In the genomic region with DNA sequence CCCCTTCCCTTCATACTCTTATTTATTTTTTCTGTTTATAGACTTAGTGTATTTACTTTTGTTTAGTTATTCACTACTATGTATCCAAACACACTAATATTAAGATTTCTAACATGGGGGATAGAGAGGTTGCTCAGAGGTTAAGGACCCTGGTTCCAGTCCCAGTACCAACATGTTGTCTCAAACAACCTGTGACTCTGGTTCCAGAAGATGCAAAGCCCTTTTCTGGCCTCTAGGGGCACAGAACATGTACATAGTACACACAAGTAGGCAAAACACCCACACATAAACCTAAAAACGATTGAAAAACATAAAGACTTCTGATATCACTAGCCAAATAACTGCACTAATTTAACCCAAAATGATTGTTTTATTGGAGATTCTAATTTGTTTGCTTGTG, we compare ENCODE assay signal across 12 mouse cellular contexts. TPM values are rescaled to one million over a fixed set of nuclear protein-coding genes. Genes with fewer than 3 reads are reported as not detected.
DNase-seq lines count a peak whose midpoint lies in the region; ATAC-seq and TF ChIP-seq lines count a peak whose summit lies in the region.
"Had no signal": no experiment of that assay in that cellular context is flagged by ENCODE, and none has a peak within 500 bp of the region (broad histone marks: within the 10 kb centered on the region; RNA-seq: fewer than 3 reads in every experiment).

No protein-coding gene starts in this region.

- 46% methylated on average over 1 of the region's 1 CpGs for WGBS in heart, postnatal 0 days
- WGBS in thymus, adult 2 months, result 33% methylated on average over 1 of the region's 1 CpGs

- H3K27me3 ChIP-seq in heart, postnatal 0 days (ENCODE audit: control insufficient read depth, insufficient read depth, low read length), result no peaks in the 10 kb centered on the region
- no peaks in the 10 kb centered on the region for H3K27me3 ChIP-seq in thymus, adult 2 months (ENCODE audit: control insufficient read depth, insufficient read depth, low read length)
- H3K27me3 ChIP-seq: limb, embryonic 13.5 days; stomach, embryonic 15.5 days had no signal

- peaks cover 4% of the 10 kb centered on the region; the same call in 1 of the 2 replicates for H3K4me1 ChIP-seq in heart, postnatal 0 days (ENCODE audit: control insufficient read depth, insufficient read depth)
- H3K4me1 ChIP-seq in thymus, adult 2 months (replicated peaks; ENCODE audit: control insufficient read depth, insufficient read depth, low read length), result peaks cover 5% of the 10 kb centered on the region; the same call in 1 of the 2 replicates
- H3K4me1 ChIP-seq in bone marrow macrophage, adult 2 months (ENCODE audit: control insufficient read depth, insufficient read depth, low read length), result peaks cover 32% of the 10 kb centered on the region
- H3K4me1 ChIP-seq: stomach, embryonic 15.5 days had no signal

- no peak overlapping the region for H3K4me2 ChIP-seq in heart, postnatal 0 days (ENCODE audit: low read depth, low read length)
- H3K4me2 ChIP-seq: limb, embryonic 13.5 days; stomach, embryonic 15.5 days had no signal

- no peak for TF ChIP-seq EP300 in heart, postnatal 0 days (IDR thresholded peaks at IDR 0.05; ENCODE audit: low read depth)

- DNase-seq in heart, postnatal 0 days (ENCODE audit: low spot score), result no peak
- no peak for DNase-seq in heart, adult 18-20 months
- DNase-seq in thymus, adult 2 months, result peak; percentile 17
- no peak for DNase-seq in thymus, adult 18-20 months
- no peak for DNase-seq in testis, postnatal 14 days (ENCODE audit: low spot score)
- no peak for DNase-seq in adrenal gland, postnatal 4 days (ENCODE audit: low spot score in 2 of 2)
- DNase-seq in gastrocnemius, postnatal 4 days (ENCODE audit: low spot score in 2 of 2), result no peak
- DNase-seq: kidney, postnatal 4 days had no signal

- TF ChIP-seq POLR2A in thymus, adult 2 months (IDR thresholded peaks at IDR 0.05; ENCODE audit: control insufficient read depth, extremely low read depth, insufficient read depth, low read length, poor library complexity), result no peak
- TF ChIP-seq POLR2A in bone marrow macrophage, adult 2 months (IDR thresholded peaks at IDR 0.05; ENCODE audit: borderline replicate concordance, low read depth, low read length), result no peak

- peak; percentile 38 for TF ChIP-seq CTCF in heart, postnatal 0 days (IDR thresholded peaks at IDR 0.05; ENCODE audit: low read depth)
- no peak for TF ChIP-seq CTCF in thymus, adult 2 months (IDR thresholded peaks at IDR 0.05; ENCODE audit: borderline replicate concordance, control insufficient read depth, extremely low read depth, insufficient read depth, low read length, poor library complexity)
- TF ChIP-seq CTCF in bone marrow macrophage, adult 2 months (IDR thresholded peaks at IDR 0.05; ENCODE audit: low read depth, low read length), result no peak

- no peak overlapping the region for H3K27ac ChIP-seq in heart, postnatal 0 days (ENCODE audit: low read depth)
- no peak overlapping the region for H3K27ac ChIP-seq in thymus, adult 2 months (ENCODE audit: control insufficient read depth, insufficient read depth, low read length)
- H3K27ac ChIP-seq in bone marrow macrophage, adult 2 months (ENCODE audit: insufficient read depth, low read depth, low read length), result peak overlapping the region; percentile 73
- H3K27ac ChIP-seq: limb, embryonic 13.5 days; midbrain, embryonic 10.5 days; stomach, embryonic 15.5 days had no signal

- H3K9ac ChIP-seq in heart, postnatal 0 days (replicated peaks; ENCODE audit: low read depth, low read length), result no peak overlapping the region
- H3K9ac ChIP-seq: limb, embryonic 13.5 days; stomach, embryonic 15.5 days had no signal

- no peaks in the 10 kb centered on the region for H3K9me3 ChIP-seq in heart, postnatal 0 days (replicated peaks; ENCODE audit: control insufficient read depth, low read length)
- H3K9me3 ChIP-seq: limb, embryonic 13.5 days; midbrain, embryonic 10.5 days; stomach, embryonic 15.5 days had no signal

- H3K36me3 ChIP-seq in heart, postnatal 0 days (replicated peaks; ENCODE audit: control insufficient read depth, insufficient read depth, low read length), result no peaks in the 10 kb centered on the region
- no peaks in the 10 kb centered on the region for H3K36me3 ChIP-seq in thymus, adult 2 months (ENCODE audit: control insufficient read depth, insufficient read depth, low read length)
- H3K36me3 ChIP-seq: limb, embryonic 13.5 days; midbrain, embryonic 10.5 days; stomach, embryonic 15.5 days had no signal

- ATAC-seq in heart, postnatal 0 days (ENCODE audit: insufficient read depth, low read depth), result no peak

- H3K4me3 ChIP-seq in heart, postnatal 0 days (ENCODE audit: low read depth, low read length), result no peak overlapping the region
- H3K4me3 ChIP-seq in thymus, adult 2 months (ENCODE audit: control insufficient read depth, insufficient read depth, low read length), result no peak overlapping the region
- H3K4me3 ChIP-seq in bone marrow macrophage, adult 2 months (ENCODE audit: insufficient read depth, low read length), result no peak overlapping the region
- H3K4me3 ChIP-seq: limb, embryonic 13.5 days; midbrain, embryonic 10.5 days; stomach, embryonic 15.5 days had no signal

RNA-seq across cellular contexts. Expression of gene Eid1, which starts 2.0 kb away (rescaled TPM):
- 70.4 and 83.6 TPM in 2 replicates for total RNA-seq in heart, postnatal 0 days (2014; rRNA removed; ENCODE audit: low replicate concordance)
- polyA plus RNA-seq in heart, postnatal 0 days (2015; fragmentation: Nextera tagmentation; extraction: Ambion mirVana), result 80.7 and 87.4 TPM in 2 replicates
- 10 to 100 TPM; 48.8 to 51.8 TPM for total RNA-seq in heart, adult 18-20 months (2021)
- 21.7 and 23.4 TPM in 2 replicates for polyA plus RNA-seq in thymus, adult 2 months (2012; rRNA removed)
- polyA plus RNA-seq in bone marrow macrophage, adult 2 months (2012; ENCODE audit: insufficient read depth, insufficient read length, missing spikeins), result 276 and 293 TPM in 2 replicates
- total RNA-seq in adrenal gland, postnatal 4 days (2021), result 100 to 1,000 TPM; 207 to 216 TPM
- 100 to 1,000 TPM; 115 TPM for total RNA-seq in gastrocnemius, postnatal 4 days (2021)

RNA-seq across cellular contexts. Expression of gene Cep152, which starts 45.9 kb away (rescaled TPM):
- 1.5 and 2.2 TPM in 2 replicates for total RNA-seq in heart, postnatal 0 days (2014; rRNA removed; ENCODE audit: low replicate concordance)
- polyA plus RNA-seq in heart, postnatal 0 days (2015; fragmentation: Nextera tagmentation; extraction: Ambion mirVana), result 1.2 and 1.3 TPM in 2 replicates
- total RNA-seq in heart, adult 18-20 months (2021), result 1 to 10 TPM; 1.4 to 1.5 TPM
- polyA plus RNA-seq in thymus, adult 2 months (2012; rRNA removed), result 4.7 and 4.8 TPM in 2 replicates
- polyA plus RNA-seq in bone marrow macrophage, adult 2 months (2012; ENCODE audit: insufficient read depth, insufficient read length, missing spikeins), result 5.8 and 6.4 TPM in 2 replicates
- total RNA-seq in adrenal gland, postnatal 4 days (2021), result 1 to 10 TPM; 6.9 to 7.6 TPM
- 1 to 10 TPM; 3.5 to 4.4 TPM for total RNA-seq in gastrocnemius, postnatal 4 days (2021)

RNA-seq across cellular contexts. Expression of gene Shc4, which starts 53.1 kb away (rescaled TPM):
- total RNA-seq in heart, postnatal 0 days (2014; rRNA removed; ENCODE audit: low replicate concordance), result 1.2 and 4.4 TPM in 2 replicates
- polyA plus RNA-seq in heart, postnatal 0 days (2015; fragmentation: Nextera tagmentation; extraction: Ambion mirVana), result 0.44 and 0.49 TPM in 2 replicates
- total RNA-seq in heart, adult 18-20 months (2021), result under 1 TPM; 0.51 to 0.67 TPM
- polyA plus RNA-seq in thymus, adult 2 months (2012; rRNA removed), result 0.57 and 0.66 TPM in 2 replicates
- polyA plus RNA-seq in bone marrow macrophage, adult 2 months (2012; ENCODE audit: insufficient read depth, insufficient read length, missing spikeins), result 1.5 and 1.8 TPM in 2 replicates
- 1 to 10 TPM; 5.4 to 6.0 TPM for total RNA-seq in adrenal gland, postnatal 4 days (2021)
- 1 to 10 TPM; 3.9 to 4.1 TPM for total RNA-seq in gastrocnemius, postnatal 4 days (2021)
